In genomic region chr5:135276597-135276996, GRCm38 (mm10) we compare ENCODE assay signal across 7 mouse cellular contexts. TPM values are rescaled to one million over a fixed set of nuclear protein-coding genes. Genes with fewer than 3 reads are reported as not detected.
A peak's percentile ranks its signal among the peaks of the same experiment; 100 is the strongest.
DNase-seq lines count a peak whose midpoint lies in the region; ATAC-seq and TF ChIP-seq lines count a peak whose summit lies in the region.

No protein-coding gene starts in this region.

- no peak for ATAC-seq in stomach, embryonic 14.5 days (ENCODE audit: insufficient number of reproducible peaks, insufficient read depth, low FRiP score, low read depth)
- no peak for ATAC-seq in stomach, postnatal 0 days (ENCODE audit: low FRiP score, low TSS enrichment)
- ATAC-seq in forebrain, embryonic 16.5 days: no peak
- no peak for ATAC-seq in liver, embryonic 15.5 days (ENCODE audit: insufficient read depth)
- no peak for ATAC-seq in erythroblast, adult 5-6 weeks (replicated peaks; ENCODE audit: low FRiP score, poor library complexity, severe bottlenecking)

- peak overlapping the region; percentile 28 for H3K4me2 ChIP-seq in stomach, embryonic 14.5 days (replicated peaks; ENCODE audit: low read depth, low read length)
- H3K4me2 ChIP-seq in stomach, postnatal 0 days (replicated peaks; ENCODE audit: low read depth): no peak overlapping the region
- peak overlapping the region; percentile 32 for H3K4me2 ChIP-seq in forebrain, embryonic 16.5 days (ENCODE audit: low read length)
- H3K4me2 ChIP-seq in liver, embryonic 15.5 days: peak overlapping the region; percentile 44

- no peak for TF ChIP-seq CTCF in stomach, postnatal 0 days (IDR thresholded peaks at IDR 0.05; ENCODE audit: low read depth)

- H3K4me3 ChIP-seq in stomach, embryonic 14.5 days (ENCODE audit: low read depth, low read length): peak overlapping the region; percentile 5
- H3K4me3 ChIP-seq in stomach, postnatal 0 days (ENCODE audit: low read depth, low read length): no peak overlapping the region
- H3K4me3 ChIP-seq in forebrain, embryonic 16.5 days (replicated peaks; ENCODE audit: low read length): 0 out of 2 replicates have a peak overlapping the region, but pooled peaks have one; percentile 3
- 0 out of 2 replicates have a peak overlapping the region, but pooled peaks have one; percentile 7 for H3K4me3 ChIP-seq in liver, embryonic 15.5 days (replicated peaks)

- H3K36me3 ChIP-seq in stomach, embryonic 14.5 days (ENCODE audit: control insufficient read depth, insufficient read depth, low read length): no peaks in the 10 kb centered on the region
- no peaks in the 10 kb centered on the region for H3K36me3 ChIP-seq in stomach, postnatal 0 days (ENCODE audit: control insufficient read depth, insufficient read depth, low read length)
- H3K36me3 ChIP-seq in forebrain, embryonic 16.5 days (ENCODE audit: control insufficient read depth, insufficient read depth): no peaks in the 10 kb centered on the region
- H3K36me3 ChIP-seq in liver, embryonic 15.5 days (replicated peaks): no peaks in the 10 kb centered on the region

- DNase-seq in stomach, postnatal 0 days (ENCODE audit: low spot score): no peak
- no peak for DNase-seq in adrenal gland, postnatal 36 days
- DNase-seq in yolk sac, embryonic 10.5 days (ENCODE audit: low spot score): no peak

- WGBS in stomach, embryonic 14.5 days: 5% methylated on average over 36 of the region's 36 CpGs
- 9% methylated on average over 36 of the region's 36 CpGs for WGBS in stomach, postnatal 0 days
- 5% methylated on average over 36 of the region's 36 CpGs for whole genome bisulfite sequencing in forebrain, embryonic 16.5 days
- WGBS in liver, embryonic 15.5 days (ENCODE audit: insufficient replicate concordance): 13% methylated on average over 36 of the region's 36 CpGs

- no peak overlapping the region for H3K27ac ChIP-seq in stomach, embryonic 14.5 days (ENCODE audit: low read length)
- H3K27ac ChIP-seq in stomach, postnatal 0 days (replicated peaks): no peak overlapping the region
- no peak overlapping the region for H3K27ac ChIP-seq in forebrain, embryonic 16.5 days (ENCODE audit: low read length)
- no peak overlapping the region for H3K27ac ChIP-seq in liver, embryonic 15.5 days (replicated peaks)

- H3K9me3 ChIP-seq in stomach, embryonic 14.5 days (ENCODE audit: control insufficient read depth, low read depth, low read length): no peaks in the 10 kb centered on the region
- no peaks in the 10 kb centered on the region for H3K9me3 ChIP-seq in stomach, postnatal 0 days (ENCODE audit: control insufficient read depth, low read length)
- H3K9me3 ChIP-seq in forebrain, embryonic 16.5 days (ENCODE audit: control insufficient read depth, low read length): no peaks in the 10 kb centered on the region
- no peaks in the 10 kb centered on the region for H3K9me3 ChIP-seq in liver, embryonic 15.5 days (replicated peaks)

- no peak overlapping the region for H3K9ac ChIP-seq in stomach, embryonic 14.5 days (replicated peaks; ENCODE audit: low read depth, low read length)
- no peak overlapping the region for H3K9ac ChIP-seq in stomach, postnatal 0 days (ENCODE audit: low read length)
- no peak overlapping the region for H3K9ac ChIP-seq in forebrain, embryonic 16.5 days (replicated peaks; ENCODE audit: low read depth, low read length)
- no peak overlapping the region for H3K9ac ChIP-seq in liver, embryonic 15.5 days

- no peaks in the 10 kb centered on the region for H3K4me1 ChIP-seq in stomach, embryonic 14.5 days (ENCODE audit: control insufficient read depth, insufficient read depth, low read length)
- H3K4me1 ChIP-seq in stomach, postnatal 0 days (replicated peaks; ENCODE audit: control insufficient read depth, insufficient read depth): no peaks in the 10 kb centered on the region
- H3K4me1 ChIP-seq in forebrain, embryonic 16.5 days (replicated peaks; ENCODE audit: control insufficient read depth, insufficient read depth, low read length): peaks cover 20% of the 10 kb centered on the region
- 0 out of 2 replicates have a peak, but pooled peaks cover 4% of the 10 kb centered on the region for H3K4me1 ChIP-seq in liver, embryonic 15.5 days (replicated peaks)

- no peak for TF ChIP-seq EP300 in stomach, postnatal 0 days (optimal IDR thresholded peaks at IDR 0.05)

- no peaks in the 10 kb centered on the region; the same call in 1 of the 2 replicates for H3K27me3 ChIP-seq in stomach, embryonic 14.5 days (ENCODE audit: control insufficient read depth, insufficient read depth, low read length)
- H3K27me3 ChIP-seq in stomach, postnatal 0 days (ENCODE audit: control insufficient read depth, insufficient read depth, low read length): no peaks in the 10 kb centered on the region; the same call in 1 of the 2 replicates
- H3K27me3 ChIP-seq in forebrain, embryonic 16.5 days (replicated peaks; ENCODE audit: control insufficient read depth, insufficient read depth, low read length): peaks cover 2% of the 10 kb centered on the region; the same call in 1 of the 2 replicates
- peaks cover 28% of the 10 kb centered on the region for H3K27me3 ChIP-seq in liver, embryonic 15.5 days

RNA-seq across cellular contexts. Expression of gene Fzd9, which starts 25.6 kb away (rescaled TPM):
- polyA plus RNA-seq in stomach, embryonic 14.5 days (2014; fragmentation: Nextera tagmentation; extraction: Ambion mirVana): 0.17 and 0.25 TPM in 2 replicates
- 0.42 and 0.54 TPM in 2 replicates for polyA plus RNA-seq in stomach, postnatal 0 days (2015; fragmentation: Nextera tagmentation; extraction: Ambion mirVana)
- 11.9 and 12.4 TPM in 2 replicates for polyA plus RNA-seq in forebrain, embryonic 16.5 days (2015; fragmentation: Nextera tagmentation; extraction: Ambion mirVana)
- polyA plus RNA-seq in liver, embryonic 15.5 days (2015; fragmentation: Nextera tagmentation; extraction: Ambion mirVana): 0.38 and 0.55 TPM in 2 replicates
- not detected in 2 replicates for total RNA-seq in erythroblast, adult 5-6 weeks (2015; ENCODE audit: low replicate concordance)
- not detected in 2 replicates for total RNA-seq in erythroblast, adult 5-6 weeks (2017; ENCODE audit: low replicate concordance)
- 1 to 10 TPM; 3.7 to 6.3 TPM for total RNA-seq in adrenal gland, postnatal 36 days (2021)
